Mouse (Mus musculus) gastrocnemius, adult 8-10 months (tissue): ENCODE measurements at regions not wholly inside any gene's neighbourhood (a gene's known extent, or its start where the extent isn't known, plus 50 kb on each side); places are given as distances from the start of the nearest gene placed in this dataset.

Experiments used
- DNase-seq, 2 experiments: peaks; one replicate each; pipeline ENCODE4 v3.0.0; 2022; ENCODE audit warnings: low spot score in 2 of 2

- no peak for DNase-seq
Observed at GRCm38 (mm10) chr15:12066857-12067211, 50.8 kb upstream of the Zfr start.

- peak; percentile 51 to 64 for DNase-seq
Observed at GRCm38 (mm10) chr15:12066176-12066856, 51.3 kb upstream of the Zfr start.

- DNase-seq = no peak
Observed at GRCm38 (mm10) chr15:12054870-12055269, 58.1 kb upstream of the Sub1 start.

- DNase-seq = no peak
Observed at GRCm38 (mm10) chr15:12053610-12054009, 56.8 kb upstream of the Sub1 start.

- no peak for DNase-seq
Observed at GRCm38 (mm10) chr15:12048965-12049364, 52.2 kb upstream of the Sub1 start.

GRCm38 (mm10) chr15:12048214-12048507 lies 51.4 kb upstream of the Sub1 start:
- no peak for DNase-seq

- no peak for DNase-seq
Observed at GRCm38 (mm10) chr15:12047349-12048213, 50.8 kb upstream of the Sub1 start.
